Mouse (Mus musculus) myocyte (in vitro differentiated cells): ENCODE data around the gene Lrp5. TPM values are rescaled to one million over a fixed set of nuclear protein-coding genes. Genes with fewer than 3 reads are reported as not detected.

Experiments
- H3K27me3 ChIP-seq: one replicate; pipeline ENCODE4 v1.6.1; 2011; ENCODE audit not compliant: control insufficient read depth, insufficient read depth, insufficient read length
- H3K36me3 ChIP-seq: one replicate; pipeline ENCODE4 v1.6.1; 2011; ENCODE audit not compliant: control insufficient read depth, insufficient read depth
- H3K4me2 ChIP-seq: one replicate; pipeline ENCODE4 v1.6.1; 2011; ENCODE audit warnings: low read depth, control low read depth
- H3K4me3 ChIP-seq: one replicate; pipeline ENCODE4 v1.5.1; 2011; ENCODE audit warnings: mild to moderate bottlenecking, control low read depth, moderate library complexity
- H3K79me2 ChIP-seq: one replicate; pipeline ENCODE4 v1.6.1; 2011; ENCODE audit not compliant: control insufficient read depth, insufficient read depth
- H3ac ChIP-seq: one replicate; pipeline ENCODE4 v1.6.1; 2011; ENCODE audit not compliant: control insufficient read depth, insufficient read length
- CEBPB ChIP-seq: IDR thresholded peaks from 2 replicates; pipeline ENCODE4 v1.6.1; 2011; ENCODE audit warnings: mild to moderate bottlenecking, moderate library complexity; ENCODE audit not compliant: poor library complexity, insufficient read depth, severe bottlenecking
- E2F4 ChIP-seq: IDR thresholded peaks from one replicate; pipeline ENCODE4 v1.6.1; 2011; ENCODE audit warnings: mild to moderate bottlenecking, control low read depth, moderate library complexity; ENCODE audit not compliant: insufficient read depth
- MAX ChIP-seq: IDR thresholded peaks from one replicate; pipeline ENCODE4 v1.6.1; 2011; ENCODE audit warnings: low read depth, mild to moderate bottlenecking, control low read depth
- MYOD1 ChIP-seq, 3 experiments: IDR thresholded peaks; one replicate each; pipeline ENCODE4 v1.6.1; 2011; ENCODE audit warnings: control low read depth in 2 of 3, low read depth in 2 of 3, mild to moderate bottlenecking in 2 of 3, moderate library complexity in 1 of 3; ENCODE audit not compliant: insufficient read length in 2 of 3, control insufficient read depth in 1 of 3
- MYOG ChIP-seq, 3 experiments: IDR thresholded peaks; one replicate each; pipeline ENCODE4 v1.6.1; 2011; ENCODE audit warnings: control low read depth in 2 of 3, low read depth in 2 of 3, mild to moderate bottlenecking in 2 of 3; ENCODE audit not compliant: insufficient read length in 2 of 3, control insufficient read depth in 1 of 3, insufficient read depth in 1 of 3
- POLR2A ChIP-seq: IDR thresholded peaks from one replicate; pipeline ENCODE4 v1.6.1; 2011; ENCODE audit warnings: low read depth, mild to moderate bottlenecking, control low read depth, moderate library complexity; ENCODE audit not compliant: insufficient read length
- POLR2AphosphoS2 ChIP-seq: IDR thresholded peaks from one replicate; pipeline ENCODE4 v1.6.1; 2011; ENCODE audit warnings: low read depth, control low read depth; ENCODE audit not compliant: insufficient read length
- REST ChIP-seq: IDR thresholded peaks from one replicate; pipeline ENCODE4 v1.6.1; 2011; ENCODE audit warnings: mild to moderate bottlenecking, control low read depth, moderate library complexity; ENCODE audit not compliant: insufficient read depth, insufficient read length
- SRF ChIP-seq: IDR thresholded peaks from one replicate; pipeline ENCODE4 v1.6.1; 2011; ENCODE audit warnings: low read depth; ENCODE audit not compliant: control insufficient read depth, insufficient read length
- TCF12 ChIP-seq: IDR thresholded peaks from one replicate; pipeline ENCODE4 v1.6.1; 2011; ENCODE audit warnings: mild to moderate bottlenecking, control low read depth; ENCODE audit not compliant: poor library complexity, insufficient read depth, severe bottlenecking
- TCF3 ChIP-seq: IDR thresholded peaks from one replicate; pipeline ENCODE4 v1.6.1; 2011; ENCODE audit warnings: low read depth, control low read depth; ENCODE audit not compliant: insufficient read length
- USF1 ChIP-seq: IDR thresholded peaks from one replicate; pipeline ENCODE4 v1.6.1; 2011; ENCODE audit warnings: low read depth, mild to moderate bottlenecking, control low read depth, moderate library complexity
- polyA plus RNA-seq: library from polyadenylated mRNA; unstranded; fragments of >200 nt; fragmentation: generic; extraction: Trizol; gene quantifications from one replicate; pipeline ENCODE4 v1.2.1, GENCODE M21; 2012; ENCODE audit warnings: missing spikeins

The Lrp5 gene
- polyA plus RNA-seq, 1 experiment: 42.5 TPM

- Histone ChIP-seq H3ac (no peak overlapping the region), H3K79me2 (peaks cover 96% of the 10 kb centered on the region), H3K27me3 (no peaks in the 10 kb centered on the region), H3K36me3 (peaks cover 10% of the 10 kb centered on the region), H3K4me3 (no peak overlapping the region), H3K4me2 (no peak overlapping the region)
- TF ChIP-seq MYOD1 (IDR thresholded peaks at IDR 0.05; ENCODE audit: control insufficient read depth in 1 of 3, insufficient read length in 2 of 3, low read depth in 2 of 3): no peak
- no peak for TF ChIP-seq TCF12
- TF ChIP-seq POLR2A: no peak
- no peak for TF ChIP-seq USF1
- TF ChIP-seq E2F4: no peak
- TF ChIP-seq POLR2AphosphoS2: no peak
Measured at GRCm38 (mm10) chr19:3544995-3545394, 141.4 kb downstream of the Lrp5 start.

GRCm38 (mm10) chr19:3542591-3542990 is 143.8 kb downstream of the Lrp5 start:
- peaks cover 96% of the 10 kb centered on the region for H3K79me2 ChIP-seq
- peaks cover 10% of the 10 kb centered on the region for H3K36me3 ChIP-seq
- H3K27me3 ChIP-seq: no peaks in the 10 kb centered on the region
- H3K4me3 ChIP-seq: no peak overlapping the region
- no peak overlapping the region for H3ac ChIP-seq
- no peak overlapping the region for H3K4me2 ChIP-seq
- TF ChIP-seq TCF12 (no peak), MYOD1 (IDR thresholded peaks at IDR 0.05; ENCODE audit: control insufficient read depth in 1 of 3, insufficient read length in 2 of 3, low read depth in 2 of 3) (no peak), MYOG (IDR thresholded peaks at IDR 0.05; ENCODE audit: control insufficient read depth in 1 of 3, insufficient read depth in 1 of 3, insufficient read length in 2 of 3, low read depth in 2 of 3) (no peak), SRF (no peak), MAX (no peak), USF1 (no peak), POLR2AphosphoS2 (no peak), POLR2A (no peak), TCF3 (no peak), REST (no peak), E2F4 (no peak), CEBPB (no peak)

- peaks cover 4% of the 10 kb centered on the region for H3K36me3 ChIP-seq
- H3K4me2 ChIP-seq: no peak overlapping the region
- no peaks in the 10 kb centered on the region for H3K27me3 ChIP-seq
- TF ChIP-seq POLR2AphosphoS2 (no peak), CEBPB (no peak), TCF3 (no peak), MYOG (IDR thresholded peaks at IDR 0.05; ENCODE audit: control insufficient read depth in 1 of 3, insufficient read depth in 1 of 3, insufficient read length in 2 of 3, low read depth in 2 of 3) (no peak)
- H3K79me2 ChIP-seq: peaks cover 97% of the 10 kb centered on the region
- H3K4me3 ChIP-seq: no peak overlapping the region
- H3ac ChIP-seq: no peak overlapping the region
Measured at GRCm38 (mm10) chr19:3540997-3541396, 145.4 kb downstream of the Lrp5 start.

GRCm38 (mm10) chr19:3540254-3540653 is 146.1 kb downstream of the Lrp5 start:
- H3K4me3 ChIP-seq: no peak overlapping the region
- TF ChIP-seq CEBPB (no peak), E2F4 (no peak), POLR2A (no peak), MYOD1 (IDR thresholded peaks at IDR 0.05; ENCODE audit: control insufficient read depth in 1 of 3, insufficient read length in 2 of 3, low read depth in 2 of 3) (no peak), TCF3 (no peak), TCF12 (no peak), MYOG (IDR thresholded peaks at IDR 0.05; ENCODE audit: control insufficient read depth in 1 of 3, insufficient read depth in 1 of 3, insufficient read length in 2 of 3, low read depth in 2 of 3) (no peak), MAX (no peak), SRF (no peak), REST (no peak), USF1 (no peak), POLR2AphosphoS2 (no peak)
- no peak overlapping the region for H3K4me2 ChIP-seq
- H3K36me3 ChIP-seq: peaks cover 4% of the 10 kb centered on the region
- peaks cover 97% of the 10 kb centered on the region for H3K79me2 ChIP-seq
- H3K27me3 ChIP-seq: no peaks in the 10 kb centered on the region
- no peak overlapping the region for H3ac ChIP-seq

DNA sequence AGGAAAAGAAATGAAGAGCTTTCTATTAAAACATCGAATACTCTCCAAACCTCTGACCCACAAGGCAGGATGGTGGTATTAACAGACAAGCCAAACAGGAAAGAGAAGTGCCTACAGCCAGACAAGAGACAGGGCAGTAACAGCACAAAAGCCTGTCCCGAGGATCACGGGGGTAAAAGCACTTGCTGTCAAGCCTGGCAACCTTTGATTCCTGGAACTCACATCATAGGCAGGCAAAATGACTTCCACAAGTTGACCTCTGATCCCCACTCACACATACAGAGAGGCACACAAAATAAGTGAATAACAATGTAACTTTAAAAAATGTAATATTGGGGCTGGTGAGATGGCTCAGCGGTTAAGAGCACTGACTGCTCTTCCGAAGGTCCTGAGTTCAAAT is 146.9 kb downstream of the Lrp5 start:
- Histone ChIP-seq H3K4me3 (no peak overlapping the region), H3K4me2 (no peak overlapping the region), H3K36me3 (peaks cover 4% of the 10 kb centered on the region), H3K79me2 (peaks cover 97% of the 10 kb centered on the region), H3K27me3 (no peaks in the 10 kb centered on the region), H3ac (no peak overlapping the region)
- TF ChIP-seq USF1 (no peak), TCF12 (no peak)
